Mouse (Mus musculus) adrenal gland, adult (tissue): ENCODE results near the gene Ccdc110.

ENCODE experiments used
- DNase-seq, 2 experiments: peaks; one replicate each; pipeline ENCODE4 v3.0.0; 2022 to 2023; ENCODE audit warnings: low spot score in 1 of 2; ENCODE audit not compliant: inconsistent age in 2 of 2

Gene Ccdc110

GRCm38 (mm10) chr8:45975837-45976468, 41.5 kb downstream of the Ccdc110 start:
- DNase-seq, result no peak

- DNase-seq, result no peak
Observed at GRCm38 (mm10) chr8:45986665-45987064, 52.2 kb downstream of the Ccdc110 start.

GRCm38 (mm10) chr8:45988189-45988588, 53.8 kb downstream of the Ccdc110 start:
- no peak for DNase-seq

- no peak for DNase-seq
Observed at GRCm38 (mm10) chr8:45990631-45991310, 56.4 kb downstream of the Ccdc110 start.
